Comparison of ENCODE assay signal across 16 mouse cellular contexts in genomic region chr9:111138161-111138560, GRCm38 (mm10). TPM values are rescaled to one million over a fixed set of nuclear protein-coding genes. Genes with fewer than 3 reads are reported as not detected.
DNase-seq lines count a peak whose midpoint lies in the region; ATAC-seq and TF ChIP-seq lines count a peak whose summit lies in the region.
"Had no signal": no experiment of that assay in that cellular context is flagged by ENCODE, and none has a peak within 500 bp of the region (broad histone marks: within the 10 kb centered on the region; RNA-seq: fewer than 3 reads in every experiment).

No protein-coding gene starts in this region.

- DNase-seq in liver, adult 2 months (ENCODE audit: extremely low read depth, low read depth, low spot score): no peak
- DNase-seq in adrenal gland, adult 18-20 months (ENCODE audit: low spot score in 2 of 2): no peak
- DNase-seq: adrenal gland, postnatal 14 days; cerebellum, adult 2 months; cerebellum, postnatal 10 days; gastrocnemius, postnatal 10 days had no signal

- H3K79me2 ChIP-seq in liver, adult 2 months (ENCODE audit: control insufficient read depth, insufficient read depth, low read length): peaks cover 37% of the 10 kb centered on the region
- H3K79me2 ChIP-seq in C2C12 (ENCODE audit: control insufficient read depth, insufficient read depth): peaks cover 55% of the 10 kb centered on the region

- WGBS in liver, adult 2 months: 87% methylated on average over 9 of the region's 9 CpGs
- 65% methylated on average over 9 of the region's 9 CpGs for WGBS in liver, embryonic 12.5 days (ENCODE audit: insufficient replicate concordance)

- no peaks in the 10 kb centered on the region for H3K9me3 ChIP-seq in liver, embryonic 12.5 days (replicated peaks)
- H3K9me3 ChIP-seq: embryonic facial prominence, embryonic 12.5 days; forebrain, embryonic 15.5 days; G1E; heart, embryonic 12.5 days; hindbrain, embryonic 15.5 days had no signal

- H3K27me3 ChIP-seq in liver, adult 2 months (ENCODE audit: control insufficient read depth, insufficient read depth, low read length): no peaks in the 10 kb centered on the region
- no peaks in the 10 kb centered on the region for H3K27me3 ChIP-seq in liver, embryonic 12.5 days (replicated peaks)
- H3K27me3 ChIP-seq in C2C12 (ENCODE audit: control insufficient read depth, insufficient read depth, insufficient read length): no peaks in the 10 kb centered on the region
- H3K27me3 ChIP-seq: embryonic facial prominence, embryonic 12.5 days; forebrain, embryonic 15.5 days; heart, embryonic 12.5 days; hindbrain, embryonic 15.5 days had no signal

- TF ChIP-seq CTCF in liver, adult 2 months (IDR thresholded peaks at IDR 0.05; ENCODE audit: low read depth, low read length): no peak
- no peak for TF ChIP-seq CTCF in C2C12 (IDR thresholded peaks at IDR 0.05; ENCODE audit: control insufficient read depth, insufficient read depth, insufficient read length)

- TF ChIP-seq POLR2A in liver, adult 2 months (IDR thresholded peaks at IDR 0.05; ENCODE audit: extremely low read depth, insufficient read depth, low read length): no peak

- no peak overlapping the region for H3ac ChIP-seq in C2C12 (ENCODE audit: control insufficient read depth, insufficient read length, low read depth)

- no peak overlapping the region for H3K9ac ChIP-seq in liver, adult 2 months (ENCODE audit: low read depth, low read length)
- no peak overlapping the region for H3K9ac ChIP-seq in liver, embryonic 12.5 days
- H3K9ac ChIP-seq: embryonic facial prominence, embryonic 12.5 days; forebrain, embryonic 15.5 days; heart, embryonic 12.5 days; hindbrain, embryonic 15.5 days had no signal

- H3K36me3 ChIP-seq in liver, adult 2 months (ENCODE audit: control insufficient read depth, insufficient read depth, low read length): no peaks in the 10 kb centered on the region
- H3K36me3 ChIP-seq in liver, embryonic 12.5 days: peaks cover 8% of the 10 kb centered on the region
- peaks cover 16% of the 10 kb centered on the region for H3K36me3 ChIP-seq in C2C12 (ENCODE audit: control insufficient read depth, insufficient read depth)
- H3K36me3 ChIP-seq: embryonic facial prominence, embryonic 12.5 days; forebrain, embryonic 15.5 days; hindbrain, embryonic 15.5 days had no signal

- no peak overlapping the region for H3K4me2 ChIP-seq in liver, embryonic 12.5 days
- H3K4me2 ChIP-seq: embryonic facial prominence, embryonic 12.5 days; forebrain, embryonic 15.5 days; heart, embryonic 12.5 days; hindbrain, embryonic 15.5 days had no signal

- H3K27ac ChIP-seq in liver, adult 2 months (replicated peaks; ENCODE audit: insufficient read depth, low read depth, low read length): peak overlapping the region; percentile 67
- H3K27ac ChIP-seq in liver, embryonic 12.5 days: no peak overlapping the region
- H3K27ac ChIP-seq: embryonic facial prominence, embryonic 12.5 days; forebrain, embryonic 15.5 days; hindbrain, embryonic 15.5 days had no signal

- H3K79me3 ChIP-seq in C2C12 (ENCODE audit: low read depth): peaks cover 12% of the 10 kb centered on the region

- H3K4me3 ChIP-seq in liver, adult 2 months (ENCODE audit: insufficient read depth, low read depth, low read length): no peak overlapping the region
- no peak overlapping the region for H3K4me3 ChIP-seq in liver, embryonic 12.5 days
- no peak overlapping the region for H3K4me3 ChIP-seq in C2C12 (ENCODE audit: insufficient read depth, poor library complexity, severe bottlenecking)
- H3K4me3 ChIP-seq: embryonic facial prominence, embryonic 12.5 days; forebrain, embryonic 15.5 days; heart, embryonic 12.5 days; hindbrain, embryonic 15.5 days had no signal

- no peak for ATAC-seq in liver, embryonic 12.5 days
- ATAC-seq in megakaryocyte, adult 5-6 weeks (ENCODE audit: poor library complexity, severe bottlenecking): peak; percentile 99
- ATAC-seq in monocyte, adult 5-6 weeks (replicated peaks; ENCODE audit: insufficient number of reproducible peaks, low FRiP score, low TSS enrichment, poor library complexity, severe bottlenecking): peak; percentile 96
- no peak for ATAC-seq in cerebellum, adult (ENCODE audit: insufficient number of reproducible peaks, low FRiP score, low TSS enrichment)
- ATAC-seq: forebrain, embryonic 15.5 days had no signal

- peaks cover 18% of the 10 kb centered on the region for H3K4me1 ChIP-seq in liver, adult 2 months (ENCODE audit: control insufficient read depth, insufficient read depth, low read length)
- peaks cover 25% of the 10 kb centered on the region for H3K4me1 ChIP-seq in liver, embryonic 12.5 days
- H3K4me1 ChIP-seq: embryonic facial prominence, embryonic 12.5 days; forebrain, embryonic 15.5 days; hindbrain, embryonic 15.5 days had no signal

TF ChIP-seq in C2C12, 6 proteins besides CTCF, POLR2A, EP300 and RAD21:
- TF ChIP-seq MYOG (IDR thresholded peaks at IDR 0.05; ENCODE audit: control insufficient read depth, extremely low read depth, insufficient read length) (no peak), USF1 (IDR thresholded peaks at IDR 0.05; ENCODE audit: low read depth) (peak; percentile 8), FOSL1 (IDR thresholded peaks at IDR 0.05; ENCODE audit: insufficient read depth, low read length, poor library complexity, severe bottlenecking) (no peak)

RNA-seq across cellular contexts. Expression of gene Lrrfip2, which starts 20.8 kb away (rescaled TPM):
- total RNA-seq in liver, adult 2 months (2014; rRNA removed): 24.6 and 37.8 TPM in 2 replicates
- 9.3 and 9.7 TPM in 2 replicates for polyA plus RNA-seq in liver, adult 2 months (2012; rRNA removed)
- polyA plus RNA-seq in liver, embryonic 12.5 days (2016; fragmentation: Nextera tagmentation; extraction: Ambion mirVana): 29.5 and 30.6 TPM in 2 replicates
- 29.4 TPM for polyA plus RNA-seq in C2C12 (2012; fragmentation: generic; extraction: Trizol)
- total RNA-seq in megakaryocyte, adult 5-6 weeks (2015): 77.9 and 85.2 TPM in 2 replicates
- total RNA-seq in megakaryocyte, adult 5-6 weeks (2017): 137 and 138 TPM in 2 replicates
- 154 to 232 TPM (median 168 TPM) in 3 replicates for total RNA-seq in monocyte, adult 5-6 weeks (2017)
- total RNA-seq in adrenal gland, adult 18-20 months (2021): 10 to 100 TPM; 48.8 to 58.4 TPM

Comparison
In these comparisons a context has a peak if more than half of its experiments do, and no peak if none do; other contexts are left out.
1. ATAC-seq: peak in megakaryocyte, adult 5-6 weeks (single experiment) and monocyte, adult 5-6 weeks (single experiment); none in liver, embryonic 12.5 days (single experiment) and cerebellum, adult (single experiment).